Mouse (Mus musculus): ENCODE data around the gene Clrn2.

Gene Clrn2

GRCm38 (mm10) chr5:45449831-45450716 is 3.5 kb upstream of the Clrn2 start, which contains the start of gene Qdpr:
Gene Qdpr, minus strand, starts transcription at chr5:45450236.
- peak; percentile 82 for DNase-seq (ENCODE audit: low spot score)

- no peak for DNase-seq (ENCODE audit: low spot score)
Observed at GRCm38 (mm10) chr5:45454456-45454855, 905 bp downstream of the Clrn2 start.

GRCm38 (mm10) chr5:45472880-45473450 is 19.4 kb downstream of the Clrn2 start:
- no peak for DNase-seq (ENCODE audit: low spot score)

GRCm38 (mm10) chr5:45473521-45473920 is 20.0 kb downstream of the Clrn2 start:
- no peak for DNase-seq (ENCODE audit: low spot score)

GRCm38 (mm10) chr5:45474215-45474614 is 20.7 kb downstream of the Clrn2 start:
- peak; percentile 51 for DNase-seq (ENCODE audit: low spot score)

GRCm38 (mm10) chr5:45474758-45475157 is 21.2 kb downstream of the Clrn2 start:
- DNase-seq (ENCODE audit: low spot score) = no peak

GRCm38 (mm10) chr5:45475771-45476170 is 22.2 kb downstream of the Clrn2 start:
- no peak for DNase-seq (ENCODE audit: low spot score)

- DNase-seq (ENCODE audit: low spot score) = no peak
Observed at GRCm38 (mm10) chr5:45476288-45476687, 22.7 kb downstream of the Clrn2 start.

GRCm38 (mm10) chr5:45477601-45478000 is 24.1 kb downstream of the Clrn2 start:
- no peak for DNase-seq (ENCODE audit: low spot score)

- no peak for DNase-seq (ENCODE audit: low spot score)
Observed at GRCm38 (mm10) chr5:45480066-45480465, 26.5 kb downstream of the Clrn2 start.

GRCm38 (mm10) chr5:45481125-45481524 is 27.6 kb downstream of the Clrn2 start:
- DNase-seq (ENCODE audit: low spot score) = no peak

GRCm38 (mm10) chr5:45482607-45483006 is 29.1 kb downstream of the Clrn2 start:
- no peak for DNase-seq (ENCODE audit: low spot score)

GRCm38 (mm10) chr5:45483654-45484053 is 30.1 kb downstream of the Clrn2 start:
- DNase-seq (ENCODE audit: low spot score) = no peak

GRCm38 (mm10) chr5:45491776-45492175 is 38.2 kb downstream of the Clrn2 start:
- no peak for DNase-seq (ENCODE audit: low spot score)

GRCm38 (mm10) chr5:45493191-45494092 is 39.9 kb downstream of the Clrn2 start, which contains the start of gene Lap3:
Gene Lap3, plus strand, starts transcription at chr5:45493374.
- peak; percentile 99 for DNase-seq (ENCODE audit: low spot score)

GRCm38 (mm10) chr5:45494093-45494755 is 40.7 kb downstream of the Clrn2 start:
- no peak for DNase-seq (ENCODE audit: low spot score)

GRCm38 (mm10) chr5:45495429-45495975 is 42.0 kb downstream of the Clrn2 start:
- DNase-seq (ENCODE audit: low spot score) = no peak

- DNase-seq (ENCODE audit: low spot score) = no peak
Observed at GRCm38 (mm10) chr5:45496042-45496441, 42.5 kb downstream of the Clrn2 start.

GRCm38 (mm10) chr5:45496479-45496878 is 42.9 kb downstream of the Clrn2 start:
- DNase-seq (ENCODE audit: low spot score) = no peak

- no peak for DNase-seq (ENCODE audit: low spot score)
Observed at GRCm38 (mm10) chr5:45496930-45497550, 43.5 kb downstream of the Clrn2 start.

- no peak for DNase-seq (ENCODE audit: low spot score)
Observed at GRCm38 (mm10) chr5:45497564-45497963, 44.0 kb downstream of the Clrn2 start.
